Mouse (Mus musculus): ENCODE results near the gene Taldo1. TPM values are rescaled to one million over a fixed set of nuclear protein-coding genes. Genes with fewer than 3 reads are reported as not detected.

Gene Taldo1
- polyA plus RNA-seq (2016; fragmentation: Nextera tagmentation; extraction: Ambion mirVana), result 397 and 407 TPM in 2 replicates

- Histone ChIP-seq H3K4me1 (peaks cover 13% of the 10 kb centered on the region), H3K4me3 (replicated peaks) (peak within 1 kb of the TSS; percentile 70), H3K36me3 (replicated peaks) (peaks cover 10% of the 10 kb centered on the region), H3K4me2 (peak within 1 kb of the TSS; percentile 88), H3K27ac (peak within 1 kb of the TSS; percentile 72), H3K27me3 (peaks cover 16% of the 10 kb centered on the region), H3K9ac (peak within 1 kb of the TSS; percentile 66), H3K9me3 (no peaks in the 10 kb centered on the region)
- peak; percentile 94 for ATAC-seq (ENCODE audit: low FRiP score)
- under 1% methylated on average over 57 of the region's 57 CpGs for WGBS
These were observed at the start of gene Taldo1 for GRCm38 (mm10) chr7:141391625-141392551. TSS of gene Taldo1 (plus strand) at chr7:141392199.

GRCm38 (mm10) chr7:141343230-141343629 is 48.8 kb upstream of the Taldo1 start:
- no peak for ATAC-seq (ENCODE audit: low FRiP score)
- no peak overlapping the region for H3K4me3 ChIP-seq (replicated peaks)
- WGBS, result 66% methylated on average over 2 of the region's 2 CpGs
- H3K4me2 ChIP-seq, result no peak overlapping the region
- H3K4me1 ChIP-seq, result peaks cover 7% of the 10 kb centered on the region
- H3K27me3 ChIP-seq, result peaks cover 26% of the 10 kb centered on the region
- no peak overlapping the region for H3K9ac ChIP-seq
- no peaks in the 10 kb centered on the region for H3K36me3 ChIP-seq (replicated peaks)
- H3K9me3 ChIP-seq, result no peaks in the 10 kb centered on the region
- no peak overlapping the region for H3K27ac ChIP-seq

GRCm38 (mm10) chr7:141343696-141344095 is 48.3 kb upstream of the Taldo1 start:
- no peak overlapping the region for H3K4me3 ChIP-seq (replicated peaks)
- peaks cover 2% of the 10 kb centered on the region for H3K4me1 ChIP-seq
- H3K27me3 ChIP-seq, result peaks cover 21% of the 10 kb centered on the region
- H3K4me2 ChIP-seq, result no peak overlapping the region
- ATAC-seq (ENCODE audit: low FRiP score), result no peak
- H3K9ac ChIP-seq, result no peak overlapping the region
- 80% methylated on average over 7 of the region's 7 CpGs for whole genome bisulfite sequencing
- no peaks in the 10 kb centered on the region for H3K36me3 ChIP-seq (replicated peaks)
- no peak overlapping the region for H3K27ac ChIP-seq
- H3K9me3 ChIP-seq, result no peaks in the 10 kb centered on the region

GRCm38 (mm10) chr7:141344787-141345186 is 47.2 kb upstream of the Taldo1 start:
- Histone ChIP-seq H3K36me3 (replicated peaks) (no peaks in the 10 kb centered on the region), H3K27me3 (peaks cover 10% of the 10 kb centered on the region), H3K9me3 (no peaks in the 10 kb centered on the region), H3K9ac (no peak overlapping the region), H3K4me2 (no peak overlapping the region), H3K4me1 (no peaks in the 10 kb centered on the region), H3K4me3 (replicated peaks) (no peak overlapping the region), H3K27ac (no peak overlapping the region)
- 95% methylated on average over 5 of the region's 5 CpGs for WGBS
- ATAC-seq (ENCODE audit: low FRiP score), result no peak

- Histone ChIP-seq H3K4me2 (no peak overlapping the region), H3K27me3 (no peaks in the 10 kb centered on the region), H3K36me3 (replicated peaks) (no peaks in the 10 kb centered on the region), H3K9ac (no peak overlapping the region), H3K9me3 (no peaks in the 10 kb centered on the region), H3K27ac (no peak overlapping the region), H3K4me1 (peaks cover 4% of the 10 kb centered on the region), H3K4me3 (replicated peaks) (no peak overlapping the region)
- no peak for ATAC-seq (ENCODE audit: low FRiP score)
- 83% methylated on average over 6 of the region's 6 CpGs for WGBS
These were observed 40.9 kb upstream of the Taldo1 start for GRCm38 (mm10) chr7:141351061-141351460.

GRCm38 (mm10) chr7:141355051-141355450 is 36.9 kb upstream of the Taldo1 start:
- Histone ChIP-seq H3K4me1 (peaks cover 4% of the 10 kb centered on the region), H3K4me2 (no peak overlapping the region), H3K9ac (no peak overlapping the region), H3K4me3 (replicated peaks) (no peak overlapping the region), H3K9me3 (no peaks in the 10 kb centered on the region), H3K27me3 (peaks cover 8% of the 10 kb centered on the region; the same call in 1 of the 2 replicates), H3K36me3 (replicated peaks) (no peaks in the 10 kb centered on the region), H3K27ac (no peak overlapping the region)
- WGBS, result 75% methylated on average over 8 of the region's 8 CpGs
- ATAC-seq (ENCODE audit: low FRiP score), result no peak

GRCm38 (mm10) chr7:141355626-141356326 is 36.2 kb upstream of the Taldo1 start:
- Histone ChIP-seq H3K9me3 (no peaks in the 10 kb centered on the region), H3K4me1 (peaks cover 4% of the 10 kb centered on the region), H3K36me3 (replicated peaks) (no peaks in the 10 kb centered on the region), H3K27me3 (peaks cover 15% of the 10 kb centered on the region), H3K27ac (no peak overlapping the region), H3K4me2 (no peak overlapping the region), H3K9ac (no peak overlapping the region; the same call in 1 of the 2 replicates), H3K4me3 (replicated peaks) (no peak overlapping the region)
- 60% methylated on average over 12 of the region's 12 CpGs for WGBS
- no peak for ATAC-seq (ENCODE audit: low FRiP score)

GRCm38 (mm10) chr7:141356971-141357370 is 35.0 kb upstream of the Taldo1 start:
- H3K4me2 ChIP-seq, result no peak overlapping the region
- no peak overlapping the region for H3K4me3 ChIP-seq (replicated peaks)
- WGBS, result 77% methylated on average over 14 of the region's 14 CpGs
- peaks cover 27% of the 10 kb centered on the region for H3K27me3 ChIP-seq
- H3K9ac ChIP-seq, result no peak overlapping the region
- ATAC-seq (ENCODE audit: low FRiP score), result no peak
- no peaks in the 10 kb centered on the region for H3K36me3 ChIP-seq (replicated peaks)
- H3K9me3 ChIP-seq, result no peaks in the 10 kb centered on the region
- no peak overlapping the region for H3K27ac ChIP-seq
- H3K4me1 ChIP-seq, result peaks cover 4% of the 10 kb centered on the region

- H3K4me1 ChIP-seq, result no peaks in the 10 kb centered on the region; the same call in 1 of the 2 replicates
- no peak overlapping the region for H3K27ac ChIP-seq
- ATAC-seq (ENCODE audit: low FRiP score), result no peak
These were observed 30.5 kb upstream of the Taldo1 start for GRCm38 (mm10) chr7:141361510-141361909.

GRCm38 (mm10) chr7:141363106-141363751 is 28.8 kb upstream of the Taldo1 start:
- H3K27me3 ChIP-seq, result peaks cover 63% of the 10 kb centered on the region
- ATAC-seq (ENCODE audit: low FRiP score), result 0 out of 2 replicates have a peak, but pooled peaks have one; percentile 41
- H3K9me3 ChIP-seq, result no peaks in the 10 kb centered on the region
- H3K4me3 ChIP-seq (replicated peaks), result no peak overlapping the region
- H3K4me2 ChIP-seq, result no peak overlapping the region
- H3K27ac ChIP-seq, result no peak overlapping the region
- H3K4me1 ChIP-seq, result no peaks in the 10 kb centered on the region; the same call in 1 of the 2 replicates
- 66% methylated on average over 4 of the region's 4 CpGs for WGBS
- no peak overlapping the region for H3K9ac ChIP-seq
- no peaks in the 10 kb centered on the region for H3K36me3 ChIP-seq (replicated peaks)

More at GRCm38 (mm10) chr7:141361510-141361909, 30.5 kb upstream of the Taldo1 start:
- peaks cover 62% of the 10 kb centered on the region for H3K27me3 ChIP-seq
- no peaks in the 10 kb centered on the region for H3K9me3 ChIP-seq
- H3K4me3 ChIP-seq (replicated peaks), result no peak overlapping the region
- no peak overlapping the region for H3K9ac ChIP-seq
- no peaks in the 10 kb centered on the region for H3K36me3 ChIP-seq (replicated peaks)
- 12% methylated on average over 24 of the region's 24 CpGs for WGBS
- H3K4me2 ChIP-seq, result no peak overlapping the region

GRCm38 (mm10) chr7:141363752-141364125 is 28.3 kb upstream of the Taldo1 start:
- WGBS, result 60% methylated on average over 2 of the region's 2 CpGs
- H3K27me3 ChIP-seq, result peaks cover 63% of the 10 kb centered on the region
- H3K4me3 ChIP-seq (replicated peaks), result no peak overlapping the region
- no peaks in the 10 kb centered on the region for H3K36me3 ChIP-seq (replicated peaks)
- no peaks in the 10 kb centered on the region for H3K9me3 ChIP-seq
- ATAC-seq (ENCODE audit: low FRiP score), result 0 out of 2 replicates have a peak, but pooled peaks have one; percentile 27
- H3K4me2 ChIP-seq, result no peak overlapping the region
- no peaks in the 10 kb centered on the region; the same call in 1 of the 2 replicates for H3K4me1 ChIP-seq
- no peak overlapping the region for H3K9ac ChIP-seq
- H3K27ac ChIP-seq, result no peak overlapping the region
